Mouse (Mus musculus) limb, embryonic 14.5 days (tissue): ENCODE results near the gene Actr1b. TPM values are rescaled to one million over a fixed set of nuclear protein-coding genes. Genes with fewer than 3 reads are reported as not detected.

ENCODE experiments used
- ATAC-seq: fragments of 200-750 bp; cut with Nextera tagmentation; 2 replicates; pipeline ENCODE4 v1.8.0; 2017; ENCODE audit warnings: low read depth, moderate number of reproducible peaks, moderate TSS enrichment; ENCODE audit not compliant: low FRiP score
- DNase-seq: peaks from one replicate; pipeline ENCODE4 v3.0.0-alpha.2; 2015; ENCODE audit warnings: low spot score
- H3K27ac ChIP-seq: fragments of 300-500 bp; sonication (generic); replicated peaks from 2 replicates; pipeline ENCODE4 v1.5.1; 2014; ENCODE audit warnings: low read depth, mild to moderate bottlenecking, low read length, moderate library complexity, mixed read lengths
- H3K27me3 ChIP-seq: fragments of 300-500 bp; sonication (generic); 2 replicates; pipeline ENCODE4 v1.6.1; 2014; ENCODE audit warnings: low read length, mixed read lengths; ENCODE audit not compliant: control insufficient read depth, insufficient read depth
- H3K36me3 ChIP-seq: fragments of 300-500 bp; sonication (generic); 2 replicates; pipeline ENCODE4 v1.6.1; 2014; ENCODE audit warnings: mild to moderate bottlenecking, low read length, moderate library complexity, mixed read lengths; ENCODE audit not compliant: control insufficient read depth, insufficient read depth
- H3K4me1 ChIP-seq: fragments of 300-500 bp; sonication (generic); 2 replicates; pipeline ENCODE4 v1.6.1; 2014; ENCODE audit warnings: antibody characterized with exemption, low read length, mixed read lengths; ENCODE audit not compliant: control insufficient read depth, insufficient read depth
- H3K4me2 ChIP-seq: fragments of 300-500 bp; sonication (generic); replicated peaks from 2 replicates; pipeline ENCODE4 v1.6.1; 2014; ENCODE audit warnings: low read depth, mild to moderate bottlenecking, low read length, moderate library complexity; ENCODE audit not compliant: severe bottlenecking
- H3K4me3 ChIP-seq: fragments of 300-500 bp; sonication (generic); replicated peaks from 2 replicates; pipeline ENCODE4 v1.5.1; 2014; ENCODE audit warnings: low read length
- H3K9ac ChIP-seq: fragments of 300-500 bp; sonication (generic); 2 replicates; pipeline ENCODE4 v1.6.1; 2014; ENCODE audit warnings: mild to moderate bottlenecking, low read depth, low read length, moderate library complexity; ENCODE audit not compliant: severe bottlenecking
- H3K9me3 ChIP-seq: fragments of 300-500 bp; sonication (generic); 2 replicates; pipeline ENCODE4 v1.6.1; 2016; ENCODE audit warnings: low read length; ENCODE audit not compliant: control insufficient read depth
- POLR2A ChIP-seq: fragments of 200-500 bp; IDR thresholded peaks from 2 replicates; pipeline ENCODE4 v1.8.0; 2012; ENCODE audit warnings: inconsistent platforms, mild to moderate bottlenecking, moderate library complexity, borderline replicate concordance; ENCODE audit not compliant: insufficient read depth, insufficient read length; ENCODE audit errors: extremely low read depth
- WGBS: fragments of 180-500 bp; shearing (Covaris S2); extraction: QIAGEN DNeasy Blood & Tissue Kit; methylation state at CpG from one replicate; pipeline ENCODE4 v1.1.7; 2014; 5-methylcytosine and 5-hydroxymethylcytosine counted together
- polyA plus RNA-seq, 2 experiments: library from polyadenylated mRNA; depleted of rRNA in 1 of 2; stranded (reverse) in 1 of 2; unstranded in 1 of 2; fragments of >200 nt; fragmentation: Nextera tagmentation in 1 of 2; extraction: Ambion mirVana in 1 of 2; gene quantifications; 2 replicates each; pipeline versions ENCODE4 v1.2.1 to v1.2.3; 2012 to 2014

Actr1b gene
- polyA plus RNA-seq (2012; rRNA removed) (162 and 189 TPM in 2 replicates), polyA plus RNA-seq (2014; fragmentation: Nextera tagmentation; extraction: Ambion mirVana) (85.7 and 93.1 TPM in 2 replicates)

DNA sequence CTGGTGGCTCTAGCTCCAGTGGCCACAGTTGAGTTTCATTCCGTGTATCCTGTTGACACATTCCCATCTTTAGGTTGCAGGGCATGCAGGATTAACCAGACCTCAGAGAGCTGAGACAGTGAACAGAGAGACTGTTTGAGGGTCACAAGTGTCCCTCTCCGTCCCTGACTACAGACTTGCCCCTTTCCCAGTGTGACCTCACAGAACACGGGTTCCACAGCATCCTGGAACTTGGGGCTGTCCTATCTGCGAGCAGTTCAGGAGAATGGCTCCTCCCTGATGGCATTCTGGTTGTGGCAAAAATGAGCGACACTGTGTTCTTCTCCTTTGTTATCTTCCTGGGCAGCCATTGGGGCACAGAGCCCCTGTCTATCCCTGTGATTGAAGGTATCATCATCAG, at the start of gene Actr1b:
TSS of gene Actr1b (minus strand) at position 112 of the 400 bp plus-strand sequence.
- Histone ChIP-seq H3K36me3 (no peaks in the 10 kb centered on the region), H3K4me3 (no peak within 1 kb of the TSS), H3K9me3 (no peaks in the 10 kb centered on the region), H3K27me3 (no peaks in the 10 kb centered on the region), H3K4me1 (no peaks in the 10 kb centered on the region), H3K9ac (no peak within 1 kb of the TSS), H3K4me2 (no peak within 1 kb of the TSS), H3K27ac (no peak within 1 kb of the TSS)
- DNase-seq (no peak), ATAC-seq (no peak)
- TF ChIP-seq POLR2A, result no peak
- 81% methylated on average over 5 of the region's 5 CpGs for WGBS

DNA sequence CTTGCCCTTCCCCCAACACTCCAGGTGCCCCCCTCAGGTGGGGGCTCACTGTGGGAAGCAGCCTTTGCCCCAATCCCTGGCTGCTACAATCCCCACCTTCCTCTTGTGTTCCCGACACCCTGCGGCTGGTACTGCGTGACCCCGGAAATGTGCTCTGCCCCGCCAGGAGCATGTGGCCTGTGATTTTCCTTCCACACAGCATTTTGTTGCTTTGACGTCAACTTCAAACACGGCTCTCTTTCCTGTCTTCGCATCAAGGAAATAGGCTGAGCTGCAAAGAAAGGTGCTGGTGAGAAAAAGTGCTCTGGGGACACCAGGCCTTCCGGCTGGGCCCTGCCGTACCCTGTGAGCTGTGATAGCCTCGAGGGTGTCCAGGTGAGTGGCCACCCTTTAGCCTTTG, 47.3 kb upstream of the Actr1b start, which contains the start of gene Zap70:
TSS of gene Zap70 (plus strand) at position 231 of the 400 bp plus-strand sequence.
- Histone ChIP-seq H3K4me2 (no peak within 1 kb of the TSS), H3K4me1 (no peaks in the 10 kb centered on the region), H3K27ac (no peak within 1 kb of the TSS), H3K4me3 (no peak within 1 kb of the TSS), H3K9me3 (no peaks in the 10 kb centered on the region), H3K9ac (no peak within 1 kb of the TSS), H3K27me3 (no peaks in the 10 kb centered on the region), H3K36me3 (no peaks in the 10 kb centered on the region)
- no peak for TF ChIP-seq POLR2A
- no peak for ATAC-seq
- WGBS, result 72% methylated on average over 11 of the region's 11 CpGs
- DNase-seq, result no peak

DNA sequence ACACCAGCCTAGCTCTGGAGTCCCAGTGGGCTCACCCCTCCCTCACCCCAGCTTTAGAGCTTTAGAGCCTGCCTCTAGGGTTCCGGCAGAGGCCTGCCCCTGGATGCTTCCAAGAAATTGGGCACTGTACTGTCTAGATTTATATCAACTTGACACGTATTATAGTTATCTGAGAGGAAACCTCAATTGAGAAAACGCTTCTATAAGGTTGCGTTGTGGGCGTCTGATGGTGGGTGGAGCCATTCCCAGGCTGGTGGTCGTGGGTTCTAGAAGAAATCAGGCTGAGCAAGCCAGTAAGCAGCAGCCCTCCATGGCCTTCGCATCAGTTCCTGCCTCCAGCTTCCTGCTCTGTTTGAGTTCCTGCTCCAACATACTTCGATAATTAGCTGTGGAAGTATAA, 46.8 kb upstream of the Actr1b start:
- H3K9ac ChIP-seq, result no peak overlapping the region
- no peak for DNase-seq
- no peak for TF ChIP-seq POLR2A
- no peak overlapping the region for H3K4me2 ChIP-seq
- no peak for ATAC-seq
- H3K27me3 ChIP-seq, result no peaks in the 10 kb centered on the region
- H3K27ac ChIP-seq, result no peak overlapping the region
- H3K4me1 ChIP-seq, result no peaks in the 10 kb centered on the region
- no peaks in the 10 kb centered on the region for H3K9me3 ChIP-seq
- H3K36me3 ChIP-seq, result no peaks in the 10 kb centered on the region
- H3K4me3 ChIP-seq, result no peak overlapping the region
- WGBS, result 82% methylated on average over 8 of the region's 8 CpGs

DNA sequence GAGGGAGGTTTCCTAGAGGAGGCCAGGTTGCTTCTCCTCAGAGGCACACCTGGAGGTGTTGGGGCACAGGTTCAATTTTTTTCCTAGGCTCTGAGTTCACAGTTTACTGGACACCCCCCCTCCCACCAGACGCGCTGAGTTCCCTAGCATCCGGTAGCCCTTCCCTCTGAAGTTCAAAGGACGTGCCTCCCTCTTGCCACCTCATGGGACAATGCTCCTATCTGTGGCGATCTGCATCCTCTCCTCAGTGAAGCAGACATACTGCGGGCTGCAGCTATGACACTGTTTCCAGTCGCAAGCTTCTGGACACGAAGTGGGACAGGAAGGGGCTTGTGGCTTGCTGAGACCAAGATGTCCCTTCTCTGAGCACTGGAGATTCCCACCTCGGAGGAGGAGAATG, 46.2 kb upstream of the Actr1b start:
- no peak for TF ChIP-seq POLR2A
- no peaks in the 10 kb centered on the region for H3K36me3 ChIP-seq
- no peaks in the 10 kb centered on the region for H3K27me3 ChIP-seq
- H3K27ac ChIP-seq, result no peak overlapping the region
- H3K4me3 ChIP-seq, result no peak overlapping the region
- ATAC-seq (no peak), DNase-seq (no peak)
- H3K4me2 ChIP-seq, result no peak overlapping the region
- 83% methylated on average over 9 of the region's 9 CpGs for WGBS
- H3K9ac ChIP-seq, result no peak overlapping the region
- no peaks in the 10 kb centered on the region for H3K9me3 ChIP-seq
- H3K4me1 ChIP-seq, result no peaks in the 10 kb centered on the region

DNA sequence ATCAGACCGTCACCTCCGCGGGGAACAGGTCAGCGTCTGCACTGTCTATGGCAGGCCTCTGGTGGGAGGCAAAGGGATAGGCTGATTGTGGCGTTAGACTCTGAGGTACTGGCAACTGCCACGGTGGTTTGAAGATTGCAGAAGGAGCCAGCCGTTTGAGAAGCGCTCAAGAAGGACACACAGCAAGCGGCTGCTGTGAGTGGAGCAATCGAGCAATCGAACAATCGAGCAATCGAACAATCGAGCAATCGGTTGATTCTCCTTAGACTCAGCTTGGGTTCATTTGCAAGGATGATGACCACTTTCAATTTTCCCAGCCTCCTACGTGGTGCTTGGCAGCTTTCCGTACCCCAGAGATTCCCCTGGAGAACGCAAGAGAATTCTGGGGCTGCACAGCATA, 44.9 kb upstream of the Actr1b start:
- 86% methylated on average over 18 of the region's 18 CpGs for WGBS
- no peak for TF ChIP-seq POLR2A
- no peaks in the 10 kb centered on the region for H3K9me3 ChIP-seq
- H3K4me2 ChIP-seq, result no peak overlapping the region
- no peaks in the 10 kb centered on the region for H3K36me3 ChIP-seq
- ATAC-seq, result no peak
- no peaks in the 10 kb centered on the region for H3K27me3 ChIP-seq
- H3K4me1 ChIP-seq, result no peaks in the 10 kb centered on the region
- no peak overlapping the region for H3K4me3 ChIP-seq
- H3K9ac ChIP-seq, result no peak overlapping the region
- no peak overlapping the region for H3K27ac ChIP-seq
- DNase-seq, result no peak

DNA sequence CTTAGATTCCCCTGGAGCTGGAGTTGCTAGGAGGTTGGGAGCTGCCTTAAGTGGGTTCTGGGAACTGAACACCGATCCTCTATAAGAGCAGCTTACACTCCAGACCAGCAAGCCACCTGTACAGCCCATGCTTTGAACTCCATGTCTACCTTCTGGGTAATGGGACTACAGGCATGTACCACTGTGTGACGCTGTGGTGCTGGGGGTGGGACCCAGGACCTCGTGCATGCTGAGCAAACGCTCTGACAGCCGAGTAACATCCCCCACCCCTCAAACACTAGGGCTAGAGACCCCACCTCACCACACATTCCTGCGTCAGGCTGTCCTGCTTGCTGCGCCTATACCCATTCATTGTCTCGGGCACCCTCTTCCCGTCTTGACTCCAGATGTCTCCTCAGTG, 44.3 kb upstream of the Actr1b start:
- Histone ChIP-seq H3K9me3 (no peaks in the 10 kb centered on the region), H3K9ac (no peak overlapping the region), H3K4me1 (no peaks in the 10 kb centered on the region), H3K4me3 (no peak overlapping the region), H3K27me3 (no peaks in the 10 kb centered on the region), H3K4me2 (no peak overlapping the region), H3K36me3 (no peaks in the 10 kb centered on the region), H3K27ac (no peak overlapping the region)
- 79% methylated on average over 9 of the region's 9 CpGs for WGBS
- DNase-seq (no peak), ATAC-seq (no peak)
- TF ChIP-seq POLR2A, result no peak
